Mouse (Mus musculus) hindbrain, embryonic 11.5 days (tissue): ENCODE data around the gene Tmem81. TPM values are rescaled to one million over a fixed set of nuclear protein-coding genes. Genes with fewer than 3 reads are reported as not detected.

Experiments used
- ATAC-seq: fragments of 200-750 bp; cut with Nextera tagmentation; 2 replicates; pipeline ENCODE4 v1.8.0; 2017; ENCODE audit warnings: mild to moderate bottlenecking, moderate TSS enrichment, moderate library complexity; ENCODE audit not compliant: low FRiP score
- DNase-seq: peaks from one replicate; pipeline ENCODE4 v3.0.0-alpha.2; 2015; ENCODE audit warnings: low spot score
- H3K27ac ChIP-seq: fragments of 300-500 bp; sonication (generic); 2 replicates; pipeline ENCODE4 v1.5.1; 2014; ENCODE audit warnings: mild to moderate bottlenecking, low read depth, low read length
- H3K27me3 ChIP-seq: fragments of 300-500 bp; sonication (generic); 2 replicates; pipeline ENCODE4 v1.6.1; 2014; ENCODE audit warnings: mild to moderate bottlenecking, low read length, moderate library complexity, mixed read lengths; ENCODE audit not compliant: control insufficient read depth, insufficient read depth
- H3K36me3 ChIP-seq: fragments of 300-500 bp; sonication (generic); 2 replicates; pipeline ENCODE4 v1.6.1; 2014; ENCODE audit warnings: mild to moderate bottlenecking, low read length, moderate library complexity, mixed read lengths; ENCODE audit not compliant: control insufficient read depth, insufficient read depth
- H3K4me1 ChIP-seq: fragments of 300-500 bp; sonication (generic); replicated peaks from 2 replicates; pipeline ENCODE4 v1.6.1; 2014; ENCODE audit warnings: low read length, mixed read lengths; ENCODE audit not compliant: control insufficient read depth, insufficient read depth
- H3K4me2 ChIP-seq: fragments of 300-500 bp; sonication (generic); replicated peaks from 2 replicates; pipeline ENCODE4 v1.6.1; 2014; ENCODE audit warnings: mild to moderate bottlenecking, low read depth, low read length
- H3K4me3 ChIP-seq: fragments of 300-500 bp; sonication (generic); 2 replicates; pipeline ENCODE4 v1.5.1; 2014; ENCODE audit warnings: low read depth, low read length
- H3K9ac ChIP-seq: fragments of 300-500 bp; sonication (generic); 2 replicates; pipeline ENCODE4 v1.6.1; 2014; ENCODE audit warnings: low read depth, low read length
- H3K9me3 ChIP-seq: fragments of 300-500 bp; sonication (generic); 2 replicates; pipeline ENCODE4 v1.6.1; 2016; ENCODE audit warnings: low read length; ENCODE audit not compliant: control insufficient read depth
- WGBS: fragments of 180-500 bp; shearing (Covaris S2); extraction: QIAGEN DNeasy Blood & Tissue Kit; methylation state at CpG from one replicate; pipeline ENCODE4 v1.1.7; 2014; 5-methylcytosine and 5-hydroxymethylcytosine counted together
- polyA plus RNA-seq: library from polyadenylated mRNA; unstranded; fragments of >200 nt; fragmentation: Nextera tagmentation; extraction: Ambion mirVana; gene quantifications from 2 replicates; pipeline ENCODE4 v1.2.1, GENCODE M21; 2014

Tmem81 gene
- polyA plus RNA-seq, 1 experiment from 2014 or later = 1.3 TPM

DNA sequence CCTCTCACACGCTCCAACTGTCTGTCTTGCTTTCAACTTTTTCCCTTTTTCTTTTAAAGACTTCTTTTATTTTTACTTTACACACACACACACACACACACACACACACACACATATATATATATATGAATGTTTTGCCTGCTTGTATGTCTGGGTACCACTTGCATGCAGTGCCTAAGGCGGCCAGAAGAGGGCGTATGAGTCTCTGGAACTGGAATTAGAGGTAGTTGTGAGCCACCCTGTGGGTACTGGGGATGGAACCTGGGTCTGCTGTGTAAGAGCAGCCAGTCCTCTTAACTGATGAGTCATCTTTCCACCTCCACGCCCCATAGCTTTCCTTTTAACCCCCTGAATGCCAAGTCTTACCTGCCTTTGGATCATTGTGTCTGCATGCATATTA, 17.9 kb downstream of the Tmem81 start:
- 39% methylated on average over 4 of the region's 4 CpGs for WGBS
- no peaks in the 10 kb centered on the region for H3K36me3 ChIP-seq
- ATAC-seq (no peak), DNase-seq (peak; percentile 59)
- H3K9me3 ChIP-seq = no peaks in the 10 kb centered on the region
- no peak overlapping the region for H3K27ac ChIP-seq
- H3K9ac ChIP-seq = no peak overlapping the region
- H3K4me3 ChIP-seq = no peak overlapping the region
- no peak overlapping the region for H3K4me2 ChIP-seq
- no peaks in the 10 kb centered on the region for H3K27me3 ChIP-seq
- H3K4me1 ChIP-seq = 0 out of 2 replicates have a peak, but pooled peaks cover 2% of the 10 kb centered on the region

- 0 out of 2 replicates have a peak, but pooled peaks have one; percentile 15 for ATAC-seq
- H3K4me3 ChIP-seq = no peak overlapping the region
- H3K9ac ChIP-seq = peak overlapping the region; percentile 52; the same call in 1 of the 2 replicates
- peak overlapping the region; percentile 60 for H3K27ac ChIP-seq
- H3K36me3 ChIP-seq = no peaks in the 10 kb centered on the region
- no peaks in the 10 kb centered on the region for H3K27me3 ChIP-seq
- 5% methylated on average over 10 of the region's 10 CpGs for WGBS
- H3K9me3 ChIP-seq = no peaks in the 10 kb centered on the region
- H3K4me2 ChIP-seq = no peak overlapping the region
- peak; percentile 90 for DNase-seq
- H3K4me1 ChIP-seq = peaks cover 7% of the 10 kb centered on the region
These were observed 19.8 kb downstream of the Tmem81 start for GRCm38 (mm10) chr1:132525832-132526231.

- Histone ChIP-seq H3K27me3 (no peaks in the 10 kb centered on the region), H3K4me1 (peaks cover 8% of the 10 kb centered on the region), H3K4me3 (no peak overlapping the region), H3K27ac (no peak overlapping the region), H3K9me3 (no peaks in the 10 kb centered on the region), H3K4me2 (no peak overlapping the region), H3K9ac (no peak overlapping the region), H3K36me3 (no peaks in the 10 kb centered on the region)
- 93% methylated on average over 13 of the region's 13 CpGs for WGBS
- ATAC-seq = no peak
- no peak for DNase-seq
These were observed 22.0 kb downstream of the Tmem81 start for GRCm38 (mm10) chr1:132528071-132528470.

- H3K4me3 ChIP-seq = no peak overlapping the region
- DNase-seq (no peak), ATAC-seq (no peak)
- no peaks in the 10 kb centered on the region for H3K36me3 ChIP-seq
- peaks cover 9% of the 10 kb centered on the region for H3K4me1 ChIP-seq
- H3K9ac ChIP-seq = no peak overlapping the region
- no peaks in the 10 kb centered on the region for H3K27me3 ChIP-seq
- no peak overlapping the region for H3K4me2 ChIP-seq
- no peaks in the 10 kb centered on the region for H3K9me3 ChIP-seq
- 87% methylated on average over 19 of the region's 19 CpGs for WGBS
- no peak overlapping the region for H3K27ac ChIP-seq
These were observed 22.8 kb downstream of the Tmem81 start for GRCm38 (mm10) chr1:132528647-132529334.

DNA sequence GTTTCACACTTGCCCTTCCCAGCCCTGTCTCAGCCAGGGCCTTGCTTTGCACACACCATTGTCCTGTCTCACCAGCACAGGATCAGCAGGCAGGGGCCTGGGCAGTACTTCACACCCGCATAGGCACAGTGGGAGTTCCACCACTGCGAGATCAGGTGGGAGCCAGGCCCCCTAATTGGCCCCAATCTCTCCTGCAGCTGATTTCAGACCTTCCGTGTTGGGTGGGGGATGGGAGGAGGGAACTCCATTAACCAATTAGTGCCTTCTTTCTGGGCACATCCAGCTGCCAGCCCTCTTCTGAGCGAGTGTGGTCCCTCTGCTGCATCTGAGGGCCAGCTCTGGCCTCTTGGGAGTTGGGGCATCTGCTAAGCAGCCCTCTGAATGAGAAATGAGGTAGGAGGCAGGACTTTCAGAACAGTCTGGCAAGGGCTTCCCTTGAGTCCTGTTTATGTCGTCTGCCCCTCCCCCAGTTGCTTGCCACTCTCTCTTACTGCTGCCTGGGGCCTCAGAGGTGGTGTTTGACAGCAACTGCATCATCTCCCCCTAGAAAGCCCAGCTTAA, 24.7 kb downstream of the Tmem81 start:
- no peak overlapping the region for H3K4me2 ChIP-seq
- H3K4me3 ChIP-seq = no peak overlapping the region
- H3K4me1 ChIP-seq = peaks cover 9% of the 10 kb centered on the region
- H3K36me3 ChIP-seq = no peaks in the 10 kb centered on the region
- 4% methylated on average over 5 of the region's 5 CpGs for WGBS
- H3K27me3 ChIP-seq = no peaks in the 10 kb centered on the region
- peak; percentile 75 for DNase-seq
- ATAC-seq = peak; percentile 86
- peak overlapping the region; percentile 82 for H3K27ac ChIP-seq
- no peaks in the 10 kb centered on the region for H3K9me3 ChIP-seq
- H3K9ac ChIP-seq = no peak overlapping the region

GRCm38 (mm10) chr1:132532521-132532920, 26.5 kb downstream of the Tmem81 start:
- Histone ChIP-seq H3K27me3 (no peaks in the 10 kb centered on the region), H3K9me3 (no peaks in the 10 kb centered on the region), H3K4me2 (no peak overlapping the region), H3K9ac (no peak overlapping the region), H3K27ac (peak overlapping the region; percentile 42; the same call in 1 of the 2 replicates), H3K4me1 (peaks cover 9% of the 10 kb centered on the region), H3K4me3 (no peak overlapping the region), H3K36me3 (no peaks in the 10 kb centered on the region)
- no peak for ATAC-seq
- 67% methylated on average over 9 of the region's 9 CpGs for WGBS
- no peak for DNase-seq

- Histone ChIP-seq H3K4me1 (peaks cover 7% of the 10 kb centered on the region), H3K27ac (no peak overlapping the region), H3K9ac (no peak overlapping the region), H3K4me3 (no peak overlapping the region), H3K9me3 (no peaks in the 10 kb centered on the region), H3K36me3 (no peaks in the 10 kb centered on the region), H3K4me2 (no peak overlapping the region), H3K27me3 (no peaks in the 10 kb centered on the region)
- peak; percentile 23 for ATAC-seq
- DNase-seq = no peak
- 4% methylated on average over 6 of the region's 8 CpGs for WGBS
These were observed 27.8 kb downstream of the Tmem81 start for GRCm38 (mm10) chr1:132533840-132534239.

- Histone ChIP-seq H3K27me3 (no peaks in the 10 kb centered on the region; the same call in 1 of the 2 replicates), H3K27ac (no peak overlapping the region; the same call in 1 of the 2 replicates), H3K4me1 (peaks cover 5% of the 10 kb centered on the region), H3K36me3 (no peaks in the 10 kb centered on the region), H3K9me3 (no peaks in the 10 kb centered on the region), H3K4me3 (no peak overlapping the region), H3K9ac (no peak overlapping the region), H3K4me2 (no peak overlapping the region)
- DNase-seq (no peak), ATAC-seq (no peak)
- 89% methylated on average over 4 of the region's 4 CpGs for WGBS
These were observed 29.5 kb downstream of the Tmem81 start for GRCm38 (mm10) chr1:132535541-132535940.

DNA sequence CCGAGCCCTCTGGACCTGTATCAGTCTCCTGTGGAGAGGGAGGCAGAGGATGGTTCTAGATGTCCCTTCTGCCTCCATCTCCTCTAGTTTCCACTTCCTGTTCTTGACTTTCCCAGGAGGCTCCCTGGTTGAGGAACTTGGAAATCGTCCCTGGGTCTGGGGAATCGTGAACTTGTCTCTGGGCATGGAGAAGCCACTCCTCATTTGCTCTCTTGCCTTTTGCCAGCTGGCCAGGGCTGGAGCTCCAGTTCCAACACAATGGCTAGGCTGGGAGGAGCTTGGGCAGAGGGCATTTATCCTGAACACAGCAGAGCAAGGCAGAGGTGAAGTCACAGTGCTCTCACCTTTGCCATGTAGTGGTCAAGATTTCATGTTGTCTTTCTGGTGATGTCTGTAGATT, 30.4 kb downstream of the Tmem81 start:
- ATAC-seq = no peak
- WGBS = 81% methylated on average over 3 of the region's 3 CpGs
- Histone ChIP-seq H3K4me2 (no peak overlapping the region), H3K27me3 (peaks cover 4% of the 10 kb centered on the region), H3K9me3 (no peaks in the 10 kb centered on the region), H3K27ac (no peak overlapping the region), H3K36me3 (no peaks in the 10 kb centered on the region), H3K9ac (no peak overlapping the region), H3K4me3 (no peak overlapping the region), H3K4me1 (peaks cover 3% of the 10 kb centered on the region; the same call in 1 of the 2 replicates)
- DNase-seq = no peak
